Mouse (Mus musculus) layer of hippocampus, postnatal 14 days (tissue): ENCODE data around the gene 4931409K22Rik. TPM values are rescaled to one million over a fixed set of nuclear protein-coding genes. Genes with fewer than 3 reads are reported as not detected.

Experiments
- DNase-seq, 2 experiments: peaks; one replicate each; pipeline ENCODE4 v3.0.0; 2021 to 2022; ENCODE audit warnings: low spot score in 2 of 2, mixed read lengths in 1 of 2
- total RNA-seq, 2 experiments: library from RNA; stranded (reverse); gene quantifications; 2 replicates each; pipeline ENCODE4 v1.2.3; 2021

The 4931409K22Rik gene
- total RNA-seq, 2 experiments from 2014 or later: not detected

- no peak for DNase-seq
Observed at GRCm38 (mm10) chr5:24541144-24541569, 15.5 kb downstream of the 4931409K22Rik start.

GRCm38 (mm10) chr5:24540387-24541143, 16.0 kb downstream of the 4931409K22Rik start, which contains the start of gene Asb10:
TSS of gene Asb10 (minus strand) at chr5:24540978.
- DNase-seq: peak in 1 of 2 experiments; percentile 34

GRCm38 (mm10) chr5:24539571-24540296, 16.9 kb downstream of the 4931409K22Rik start:
- no peak for DNase-seq

GRCm38 (mm10) chr5:24537618-24538017, 19.0 kb downstream of the 4931409K22Rik start:
- no peak for DNase-seq

GRCm38 (mm10) chr5:24536511-24536910, 20.1 kb downstream of the 4931409K22Rik start:
- DNase-seq: no peak

GRCm38 (mm10) chr5:24535731-24536130, 20.9 kb downstream of the 4931409K22Rik start:
- no peak for DNase-seq

GRCm38 (mm10) chr5:24534292-24534691, 22.3 kb downstream of the 4931409K22Rik start:
- no peak for DNase-seq

- no peak for DNase-seq
Observed at GRCm38 (mm10) chr5:24533391-24533790, 23.2 kb downstream of the 4931409K22Rik start.

- DNase-seq: peak; percentile 94 to 95
Observed at GRCm38 (mm10) chr5:24530042-24530689, 26.4 kb downstream of the 4931409K22Rik start.

GRCm38 (mm10) chr5:24527780-24528179, 28.8 kb downstream of the 4931409K22Rik start:
- DNase-seq: no peak

- DNase-seq: no peak
Observed at GRCm38 (mm10) chr5:24526889-24527230, 29.7 kb downstream of the 4931409K22Rik start, which contains the start of gene Gbx1. TSS of gene Gbx1 (minus strand) at chr5:24527202.

GRCm38 (mm10) chr5:24526190-24526888, 30.3 kb downstream of the 4931409K22Rik start:
- DNase-seq: no peak

GRCm38 (mm10) chr5:24525360-24526189, 31.0 kb downstream of the 4931409K22Rik start:
- no peak for DNase-seq

GRCm38 (mm10) chr5:24524522-24524921, 32.1 kb downstream of the 4931409K22Rik start:
- no peak for DNase-seq

GRCm38 (mm10) chr5:24523806-24524205, 32.8 kb downstream of the 4931409K22Rik start:
- no peak for DNase-seq

GRCm38 (mm10) chr5:24521366-24521765, 35.2 kb downstream of the 4931409K22Rik start:
- no peak for DNase-seq

GRCm38 (mm10) chr5:24512271-24512670, 44.3 kb downstream of the 4931409K22Rik start:
- DNase-seq: no peak

- DNase-seq: no peak
Observed at GRCm38 (mm10) chr5:24510635-24511034, 46.0 kb downstream of the 4931409K22Rik start.

- DNase-seq: no peak
Observed at GRCm38 (mm10) chr5:24508406-24508805, 48.2 kb downstream of the 4931409K22Rik start.

- DNase-seq: no peak
Observed at GRCm38 (mm10) chr5:24505513-24505912, 51.1 kb downstream of the 4931409K22Rik start.
